Mouse (Mus musculus) G1E (cell line): Measurements from ENCODE around the gene Rpn2.

Experiments used
- CTCF ChIP-seq: IDR thresholded peaks from 2 replicates; pipeline ENCODE4 v1.5.1; 2012; ENCODE audit warnings: low read depth, low read length, inconsistent platforms, mixed read lengths
- GATA1 ChIP-seq: IDR thresholded peaks from 2 replicates; pipeline ENCODE4 v1.6.1; 2012; ENCODE audit warnings: borderline replicate concordance, low read length, inconsistent platforms, mixed read lengths
- GATA2 ChIP-seq: IDR thresholded peaks from 2 replicates; pipeline ENCODE4 v1.6.1; 2012; ENCODE audit warnings: low read depth, low read length, inconsistent platforms, borderline replicate concordance
- TAL1 ChIP-seq: conservative IDR thresholded peaks from 2 replicates; pipeline ENCODE4 v1.6.1; 2012; ENCODE audit warnings: low read depth, low read length, inconsistent platforms, mixed read lengths

GRCm38 (mm10) chr2:157259720-157260119, 19.1 kb upstream of the Rpn2 start:
- TF ChIP-seq TAL1 (no peak), CTCF (peak; percentile 64; the same call in 1 of the 2 replicates), GATA1 (no peak), GATA2 (no peak)
